Mouse (Mus musculus): Measurements from ENCODE around the gene Ncstn.

- TF ChIP-seq POLR2A (IDR thresholded peaks at IDR 0.05; ENCODE audit: extremely low read depth, insufficient read depth, low read length) (no peak), CTCF (IDR thresholded peaks at IDR 0.05; ENCODE audit: extremely low read depth, insufficient read depth, low read length) (no peak)
These were observed 65.0 kb downstream of the Ncstn start for GRCm38 (mm10) chr1:172017517-172018070.

Measured in cortical plate, adult 2 months (tissue).